Mouse (Mus musculus): Measurements from ENCODE around the gene Hsd17b10. TPM values are rescaled to one million over a fixed set of nuclear protein-coding genes. Genes with fewer than 3 reads are reported as not detected.

Gene Hsd17b10
- polyA plus RNA-seq (2015; fragmentation: Nextera tagmentation; extraction: Ambion mirVana) = 95.6 and 105 TPM in 2 replicates

DNA sequence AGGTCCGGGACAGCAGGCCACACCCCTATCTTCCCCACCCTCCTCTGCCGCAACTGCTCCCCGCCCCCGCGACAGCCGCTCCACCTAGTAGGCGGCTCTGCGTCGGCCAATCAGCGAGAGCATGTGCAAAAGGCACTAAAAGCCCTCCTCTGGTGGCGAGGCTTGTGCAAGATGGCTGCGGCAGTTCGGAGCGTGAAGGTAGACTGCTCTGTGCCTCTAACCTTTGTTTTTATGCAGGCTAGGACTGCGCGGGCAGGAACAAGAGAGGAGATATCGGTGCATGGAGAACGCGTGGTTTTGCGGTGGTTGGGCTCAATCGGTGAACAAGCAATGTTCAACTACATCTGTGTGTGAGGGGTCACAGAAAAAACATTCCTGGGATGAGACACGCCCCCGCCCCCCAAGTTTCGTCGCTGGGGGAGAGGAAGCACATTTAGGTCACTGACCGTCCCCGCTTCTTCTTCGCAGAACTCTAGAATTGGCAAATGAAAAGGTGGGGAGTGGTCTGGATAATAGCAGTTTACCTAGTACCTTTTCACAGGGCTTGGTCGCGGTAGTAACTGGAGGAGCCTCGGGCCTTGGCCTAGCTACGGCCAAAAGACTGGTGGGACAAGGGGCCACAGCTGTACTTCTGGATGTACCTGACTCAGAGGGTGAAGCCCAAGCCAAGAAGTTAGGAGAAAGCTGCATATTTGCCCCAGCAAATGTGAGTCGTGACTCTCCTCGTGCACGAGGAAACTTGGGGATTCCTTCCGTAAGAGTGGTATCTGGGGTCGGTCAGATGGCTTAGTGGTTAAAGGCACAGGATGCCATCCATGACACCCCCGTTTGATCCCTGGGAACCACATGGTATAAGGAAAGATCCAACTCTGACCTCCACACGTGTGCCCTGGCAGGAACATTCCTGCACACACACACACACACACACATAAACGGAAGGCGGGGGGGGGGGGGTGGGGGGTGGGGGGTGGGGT lies at the start of gene Hsd17b10:
Hsd17b10 (plus strand) TSS at position 109 of the 974 bp plus-strand sequence.
- no peaks in the 10 kb centered on the region for H3K36me3 ChIP-seq (replicated peaks)
- H3K27me3 ChIP-seq (replicated peaks) = peaks cover 36% of the 10 kb centered on the region
- no peaks in the 10 kb centered on the region for H3K4me1 ChIP-seq
- H3K4me2 ChIP-seq = peak within 1 kb of the TSS; percentile 52
- H3K9ac ChIP-seq = peak within 1 kb of the TSS; percentile 48
- H3K27ac ChIP-seq = peak within 1 kb of the TSS; percentile 42; the same call in 1 of the 2 replicates
- peak within 1 kb of the TSS; percentile 48 for H3K4me3 ChIP-seq
- WGBS = 26% methylated on average over 40 of the region's 41 CpGs
- H3K9me3 ChIP-seq = no peaks in the 10 kb centered on the region
- ATAC-seq (replicated peaks) = peak; percentile 99

- Histone ChIP-seq H3K9me3 (no peaks in the 10 kb centered on the region), H3K27ac (no peak overlapping the region), H3K4me1 (no peaks in the 10 kb centered on the region), H3K9ac (no peak overlapping the region), H3K27me3 (replicated peaks) (peaks cover 42% of the 10 kb centered on the region), H3K4me3 (no peak overlapping the region), H3K36me3 (replicated peaks) (no peaks in the 10 kb centered on the region), H3K4me2 (no peak overlapping the region)
- ATAC-seq (replicated peaks) = no peak
- WGBS = 63% methylated on average over 4 of the region's 4 CpGs
Observed at GRCm38 (mm10) chrX:151999006-151999710, 2.5 kb upstream of the Hsd17b10 start.

DNA sequence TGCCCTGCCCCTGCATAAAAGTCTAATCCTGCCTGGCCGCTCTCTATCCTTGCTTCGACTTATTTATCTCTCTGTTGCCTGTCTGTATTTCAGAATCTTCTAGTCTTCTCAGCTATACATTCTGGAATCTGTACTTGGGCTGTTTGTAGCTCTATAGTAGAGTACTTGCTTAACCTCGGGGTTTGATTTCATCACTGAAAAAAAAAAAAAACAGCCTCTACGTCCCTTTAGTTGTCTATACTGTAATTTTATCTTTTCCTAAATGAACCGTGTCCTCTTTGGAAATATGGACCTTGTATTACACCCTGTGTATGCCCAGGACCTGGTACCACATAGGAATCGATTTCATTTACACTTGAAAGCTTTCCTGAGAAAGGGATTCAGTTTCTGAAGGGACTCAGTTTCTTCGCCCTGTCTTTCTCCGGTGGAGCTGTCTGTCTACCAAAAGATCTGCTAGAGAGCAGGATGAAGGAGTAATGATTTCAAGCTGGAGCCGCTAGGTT lies 412 bp upstream of the Hsd17b10 start:
- Histone ChIP-seq H3K27me3 (replicated peaks) (peaks cover 35% of the 10 kb centered on the region), H3K9me3 (no peaks in the 10 kb centered on the region), H3K4me1 (no peaks in the 10 kb centered on the region), H3K4me2 (peak overlapping the region; percentile 52), H3K36me3 (replicated peaks) (no peaks in the 10 kb centered on the region), H3K9ac (0 out of 2 replicates have a peak overlapping the region, but pooled peaks have one; percentile 48), H3K27ac (peak overlapping the region; percentile 42; the same call in 1 of the 2 replicates), H3K4me3 (peak overlapping the region; percentile 48)
- 0 out of 2 replicates have a peak, but pooled peaks have one; percentile 5 for ATAC-seq (replicated peaks)
- whole genome bisulfite sequencing = 42% methylated on average over 9 of the region's 9 CpGs

GRCm38 (mm10) chrX:152002865-152003264 lies 1.2 kb downstream of the Hsd17b10 start:
- WGBS = 84% methylated on average over 2 of the region's 2 CpGs
- Histone ChIP-seq H3K36me3 (replicated peaks) (no peaks in the 10 kb centered on the region), H3K27me3 (replicated peaks) (peaks cover 32% of the 10 kb centered on the region), H3K9ac (no peak overlapping the region), H3K4me3 (no peak overlapping the region), H3K4me2 (peak overlapping the region; percentile 52), H3K9me3 (no peaks in the 10 kb centered on the region), H3K4me1 (no peaks in the 10 kb centered on the region), H3K27ac (no peak overlapping the region)
- no peak for ATAC-seq (replicated peaks)

DNA sequence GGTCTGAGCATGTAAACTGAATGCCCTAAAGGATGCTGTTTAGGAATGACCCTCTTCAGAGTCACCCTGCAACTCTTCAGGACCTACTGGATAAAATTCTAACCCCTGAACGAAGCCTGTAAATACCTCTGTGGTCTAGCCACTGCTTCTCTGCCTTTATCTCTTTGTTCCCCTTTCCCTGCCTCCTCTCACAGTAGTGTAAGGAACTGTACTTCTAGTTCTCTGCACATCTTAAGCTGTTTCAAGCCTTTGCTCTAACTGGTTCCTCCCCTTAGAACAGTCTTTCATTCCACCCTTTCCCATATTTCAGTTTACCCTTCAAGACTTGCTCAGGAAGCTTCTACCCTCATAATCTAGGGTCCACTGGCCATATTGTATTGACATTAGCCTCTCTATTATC lies 6.2 kb downstream of the Hsd17b10 start:
- Histone ChIP-seq H3K27me3 (replicated peaks) (peaks cover 30% of the 10 kb centered on the region), H3K36me3 (replicated peaks) (no peaks in the 10 kb centered on the region)
- ATAC-seq (replicated peaks) = no peak

GRCm38 (mm10) chrX:152015752-152016150 lies 14.1 kb downstream of the Hsd17b10 start:
- H3K27me3 ChIP-seq (replicated peaks) = peaks cover 21% of the 10 kb centered on the region
- H3K4me3 ChIP-seq = peak overlapping the region; percentile 50

More for the DNA sequence above, 6.2 kb downstream of the Hsd17b10 start:
- H3K4me3 ChIP-seq = no peak overlapping the region
- no peak overlapping the region for H3K9ac ChIP-seq
- no peaks in the 10 kb centered on the region for H3K9me3 ChIP-seq
- H3K4me1 ChIP-seq = no peaks in the 10 kb centered on the region
- WGBS = 68% methylated on average over 1 of the region's 1 CpGs
- no peak overlapping the region for H3K27ac ChIP-seq
- H3K4me2 ChIP-seq = no peak overlapping the region

GRCm38 (mm10) chrX:152016151-152017145 lies 14.8 kb downstream of the Hsd17b10 start, which contains the start of the genes Ribc1 and Smc1a:
Ribc1 (minus strand) TSS chrX:152016295.
Smc1a (plus strand) TSS chrX:152016428.
- Histone ChIP-seq H3K27me3 (replicated peaks) (peaks cover 17% of the 10 kb centered on the region), H3K9ac (peak within 1 kb of the TSS; percentile 50), H3K36me3 (replicated peaks) (no peaks in the 10 kb centered on the region), H3K4me1 (peaks cover 10% of the 10 kb centered on the region), H3K4me3 (peak within 1 kb of the TSS; percentile 50), H3K9me3 (no peaks in the 10 kb centered on the region), H3K4me2 (peak within 1 kb of the TSS; percentile 55), H3K27ac (peak within 1 kb of the TSS; percentile 82)
- ATAC-seq (replicated peaks) = peak; percentile 99
- 22% methylated on average over 64 of the region's 64 CpGs for WGBS

More at GRCm38 (mm10) chrX:152015752-152016150, 14.1 kb downstream of the Hsd17b10 start:
- Histone ChIP-seq H3K9me3 (no peaks in the 10 kb centered on the region), H3K4me2 (peak overlapping the region; percentile 55), H3K4me1 (peaks cover 10% of the 10 kb centered on the region), H3K36me3 (replicated peaks) (no peaks in the 10 kb centered on the region), H3K27ac (peak overlapping the region; percentile 82), H3K9ac (peak overlapping the region; percentile 48)
- WGBS = 24% methylated on average over 11 of the region's 11 CpGs
- peak; percentile 55; the same call in 1 of the 2 replicates for ATAC-seq (replicated peaks)

DNA sequence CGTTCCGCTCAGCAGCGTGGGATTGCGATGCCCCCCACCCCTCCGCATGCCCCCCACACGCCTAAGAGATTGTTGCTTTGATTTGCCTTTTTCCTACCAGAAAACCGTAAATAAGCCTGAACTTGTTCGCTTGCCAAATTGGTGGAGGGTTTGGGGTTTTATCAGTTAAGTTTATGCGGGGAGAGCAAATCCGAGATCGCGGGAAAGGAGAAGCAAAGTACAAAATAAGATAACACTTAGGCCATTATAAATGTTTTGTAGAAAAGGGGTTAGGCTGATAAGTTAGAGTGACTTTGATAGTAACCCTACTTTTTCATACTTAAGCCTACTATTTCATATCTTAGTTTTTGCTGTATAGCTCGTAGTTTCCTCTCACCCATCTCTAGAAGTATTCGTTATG lies 15.5 kb downstream of the Hsd17b10 start:
- H3K27me3 ChIP-seq (replicated peaks) = peaks cover 15% of the 10 kb centered on the region
- H3K4me1 ChIP-seq = peaks cover 10% of the 10 kb centered on the region
- peak overlapping the region; percentile 55 for H3K4me2 ChIP-seq
- peak overlapping the region; percentile 50 for H3K4me3 ChIP-seq
- H3K9ac ChIP-seq = peak overlapping the region; percentile 50
- WGBS = 25% methylated on average over 14 of the region's 14 CpGs
- H3K27ac ChIP-seq = peak overlapping the region; percentile 82; the same call in 1 of the 2 replicates
- H3K9me3 ChIP-seq = no peaks in the 10 kb centered on the region
- ATAC-seq (replicated peaks) = no peak
- H3K36me3 ChIP-seq (replicated peaks) = no peaks in the 10 kb centered on the region

- Histone ChIP-seq H3K36me3 (replicated peaks) (no peaks in the 10 kb centered on the region), H3K9me3 (no peaks in the 10 kb centered on the region), H3K4me1 (peaks cover 10% of the 10 kb centered on the region), H3K27me3 (replicated peaks) (peaks cover 15% of the 10 kb centered on the region), H3K27ac (no peak overlapping the region), H3K4me2 (no peak overlapping the region), H3K9ac (no peak overlapping the region), H3K4me3 (no peak overlapping the region)
- WGBS = 83% methylated on average over 2 of the region's 2 CpGs
- no peak for ATAC-seq (replicated peaks)
Observed at GRCm38 (mm10) chrX:152019294-152019693, 17.6 kb downstream of the Hsd17b10 start.

- no peak overlapping the region for H3K9ac ChIP-seq
- H3K9me3 ChIP-seq = no peaks in the 10 kb centered on the region
- peaks cover 15% of the 10 kb centered on the region for H3K27me3 ChIP-seq (replicated peaks)
- H3K27ac ChIP-seq = no peak overlapping the region
- H3K4me3 ChIP-seq = no peak overlapping the region
- no peaks in the 10 kb centered on the region for H3K4me1 ChIP-seq
- H3K4me2 ChIP-seq = no peak overlapping the region
- H3K36me3 ChIP-seq (replicated peaks) = no peaks in the 10 kb centered on the region; the same call in 1 of the 2 replicates
- ATAC-seq (replicated peaks) = no peak
Observed at GRCm38 (mm10) chrX:152039865-152040264, 38.2 kb downstream of the Hsd17b10 start.

DNA sequence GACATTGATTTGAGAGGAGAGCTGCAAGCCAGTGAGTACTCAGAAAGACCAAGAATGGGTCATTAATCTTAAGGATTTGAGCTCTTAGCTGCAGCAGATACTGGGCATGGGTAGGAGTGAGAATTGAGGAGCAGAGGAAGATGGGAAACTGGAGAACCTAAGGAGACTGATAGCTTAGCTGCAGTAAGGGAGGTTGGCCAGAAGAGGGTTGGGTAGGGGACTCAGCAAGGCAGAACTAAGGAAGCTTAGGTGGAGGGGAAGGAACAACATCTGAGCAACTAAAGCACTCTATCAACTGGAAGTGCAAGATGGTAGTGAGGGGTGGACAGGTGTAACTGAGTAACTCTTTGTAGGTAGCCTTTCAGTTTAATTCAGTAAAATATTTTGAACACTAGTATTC lies 45.6 kb downstream of the Hsd17b10 start:
- Histone ChIP-seq H3K4me2 (no peak overlapping the region), H3K4me3 (no peak overlapping the region), H3K27me3 (replicated peaks) (peaks cover 33% of the 10 kb centered on the region), H3K4me1 (no peaks in the 10 kb centered on the region), H3K27ac (no peak overlapping the region), H3K9me3 (no peaks in the 10 kb centered on the region), H3K36me3 (replicated peaks) (no peaks in the 10 kb centered on the region), H3K9ac (no peak overlapping the region)
- ATAC-seq (replicated peaks) = no peak
